Mouse (Mus musculus): ENCODE measurements around the gene Scgb2b27. TPM values are rescaled to one million over a fixed set of nuclear protein-coding genes. Genes with fewer than 3 reads are reported as not detected.
"Not testable (repeated sequence)": the region's sequence is repeated elsewhere in the genome, so short reads cannot be mapped to it uniquely, and the experiment has no call there.

Scgb2b27 gene
- total RNA-seq (2021) = not detected
- long read RNA-seq, experiment 1 = 0 reads
- long read RNA-seq, experiment 2 = 0 reads

DNA sequence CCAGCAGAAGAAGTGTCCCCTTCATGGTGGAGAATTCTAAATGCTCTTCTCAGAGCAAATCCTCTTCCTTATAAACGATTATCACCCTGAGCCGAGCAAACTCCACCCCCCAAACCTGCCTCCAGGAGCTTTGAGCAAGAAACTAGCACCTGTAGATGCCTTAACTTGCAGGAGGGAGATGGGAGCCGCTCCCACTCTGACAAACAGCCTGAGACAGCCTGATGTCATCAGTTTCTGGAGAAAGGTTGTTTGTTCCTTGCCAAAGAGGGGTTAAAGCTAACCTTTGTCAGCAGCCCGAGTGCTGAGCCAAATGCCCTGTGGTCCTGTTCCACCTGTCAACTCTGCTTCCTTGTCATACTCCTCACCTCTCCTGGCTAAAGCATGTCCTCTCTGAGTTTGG, at the start of gene Scgb2b27:
TSS of gene Scgb2b27 (minus strand) at position 101 of the 400 bp plus-strand sequence.
- DNase-seq (ENCODE audit: low spot score in 2 of 2) = no peak
- no peak for TF ChIP-seq CTCF (conservative IDR thresholded peaks at IDR 0.05)
- Histone ChIP-seq H3K27ac (no peak within 1 kb of the TSS), H3K4me3 (no peak within 1 kb of the TSS)

DNA sequence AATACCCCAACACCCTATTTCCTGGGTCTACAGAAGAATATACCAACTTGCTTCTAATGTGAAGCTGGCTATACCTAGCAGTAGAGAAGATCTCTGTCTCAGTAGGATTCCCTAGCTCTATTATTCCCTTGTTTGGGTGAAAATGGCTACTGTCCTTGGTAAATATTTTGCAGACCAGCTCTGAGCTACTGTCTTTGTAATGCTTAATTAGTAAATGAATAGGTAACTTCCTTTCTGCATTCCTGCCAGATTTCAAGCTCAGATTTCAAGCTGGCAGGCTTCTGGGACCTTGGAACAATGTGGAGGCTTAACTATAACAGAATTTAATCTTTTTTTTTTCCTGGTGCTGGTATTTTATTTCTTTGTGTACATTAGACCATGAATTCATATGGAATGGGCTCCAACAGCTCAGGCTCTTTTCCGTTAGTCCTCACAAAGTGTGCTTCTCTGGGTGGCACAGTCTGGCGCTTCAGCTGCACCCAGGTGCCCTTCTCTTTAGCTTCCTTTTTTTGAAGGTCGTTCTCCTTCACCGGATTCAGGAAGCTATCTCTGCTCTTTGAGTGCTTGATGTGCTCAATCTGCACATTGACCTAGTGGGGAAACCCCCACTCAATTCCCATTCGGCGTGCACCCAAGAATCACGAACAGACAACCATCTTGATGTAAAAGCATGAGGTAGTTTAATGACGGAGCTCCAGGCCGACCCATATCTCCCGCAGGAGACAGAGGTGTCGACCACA, 22.5 kb upstream of the Scgb2b27 start:
- DNase-seq (ENCODE audit: low spot score in 2 of 2); H3K27ac ChIP-seq; H3K4me3 ChIP-seq: not testable (repeated sequence)

DNA sequence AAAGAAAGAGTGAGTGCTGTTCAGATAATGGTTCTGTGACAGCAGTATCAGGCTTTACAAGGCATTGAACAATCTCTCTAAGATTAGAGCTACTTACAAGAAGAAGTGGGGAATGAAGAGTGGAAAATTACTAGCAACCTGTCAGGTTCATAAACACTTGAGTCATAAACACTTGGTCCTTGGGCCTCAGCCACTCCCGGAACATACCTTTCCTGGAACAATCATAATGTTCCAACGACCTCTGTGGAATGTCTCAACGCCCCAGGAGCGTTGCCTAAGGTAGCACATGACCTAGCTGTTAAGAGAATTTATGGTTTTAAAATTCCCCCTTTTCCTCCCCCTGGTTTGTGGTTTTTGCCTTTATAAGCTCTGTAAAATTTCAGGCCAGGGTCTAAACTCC, 20.8 kb upstream of the Scgb2b27 start:
- not testable (repeated sequence) for H3K4me3 ChIP-seq; DNase-seq (ENCODE audit: low spot score in 2 of 2); H3K27ac ChIP-seq

DNA sequence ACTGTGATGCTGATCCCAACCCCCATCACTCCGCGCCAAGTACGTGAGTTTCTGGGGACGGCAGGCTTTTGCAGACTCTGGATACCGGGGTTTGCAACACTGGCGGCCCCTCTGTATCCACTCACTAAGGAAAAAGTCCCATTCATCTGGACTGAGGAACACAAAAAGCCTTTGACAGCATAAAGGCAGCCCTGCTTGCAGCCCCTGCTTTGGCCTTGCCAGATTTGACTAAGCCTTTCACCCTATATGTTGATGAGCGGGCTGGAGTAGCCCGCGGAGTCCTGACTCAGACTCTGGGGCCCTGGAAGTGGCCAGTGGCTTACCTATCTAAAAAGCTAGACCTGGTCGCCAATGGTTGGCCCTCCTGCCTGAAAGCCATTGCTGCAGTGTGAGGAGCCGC, 16.3 kb upstream of the Scgb2b27 start:
- no peak for TF ChIP-seq CTCF (conservative IDR thresholded peaks at IDR 0.05)
- DNase-seq (ENCODE audit: low spot score in 2 of 2) = no peak
- Histone ChIP-seq H3K4me3 (no peak overlapping the region), H3K27ac (no peak overlapping the region)

DNA sequence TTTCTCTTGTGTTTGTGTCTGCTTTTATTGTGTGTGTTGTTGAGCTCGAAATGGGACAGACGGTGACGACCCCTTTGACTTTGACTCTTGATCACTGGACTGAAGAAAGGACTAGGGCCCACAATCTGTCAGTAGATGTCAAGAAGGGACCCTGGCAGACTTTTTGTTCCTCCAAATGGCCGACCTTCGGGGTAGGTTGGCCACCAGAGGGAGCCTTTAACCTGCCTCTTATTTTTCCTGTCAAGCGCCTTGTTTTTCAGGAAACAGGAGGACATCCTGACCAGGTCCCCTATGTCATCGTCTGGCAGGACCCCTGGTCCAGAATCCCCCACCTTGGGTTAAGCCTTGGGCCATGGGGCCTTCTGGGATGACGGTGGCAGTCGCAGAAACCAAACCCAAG, 13.5 kb upstream of the Scgb2b27 start:
- H3K4me3 ChIP-seq; DNase-seq (ENCODE audit: low spot score in 2 of 2); H3K27ac ChIP-seq: not testable (repeated sequence)

DNA sequence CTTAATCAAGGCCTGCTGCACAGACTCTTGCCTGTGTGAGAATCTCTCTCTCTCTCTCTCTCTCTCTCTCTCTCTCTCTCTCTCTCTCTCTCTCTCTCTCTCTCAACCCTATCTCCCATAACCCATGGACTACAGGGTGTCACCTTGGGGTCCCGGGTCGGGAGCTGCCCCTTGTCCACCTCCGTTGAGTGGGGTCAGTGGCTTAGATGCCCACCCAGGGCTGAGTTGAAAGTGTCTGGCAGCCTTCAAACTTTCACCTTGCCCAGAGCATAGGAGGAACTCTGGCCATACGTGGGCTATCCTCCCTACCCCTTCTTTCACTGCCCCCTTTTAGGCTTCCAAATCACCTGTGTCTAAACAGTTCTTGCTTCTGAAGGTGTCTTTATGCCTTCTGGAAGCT, 11.9 kb upstream of the Scgb2b27 start:
- TF ChIP-seq CTCF (conservative IDR thresholded peaks at IDR 0.05) = no peak
- DNase-seq (ENCODE audit: low spot score in 2 of 2) = no peak
- Histone ChIP-seq H3K27ac (no peak overlapping the region), H3K4me3 (no peak overlapping the region)

DNA sequence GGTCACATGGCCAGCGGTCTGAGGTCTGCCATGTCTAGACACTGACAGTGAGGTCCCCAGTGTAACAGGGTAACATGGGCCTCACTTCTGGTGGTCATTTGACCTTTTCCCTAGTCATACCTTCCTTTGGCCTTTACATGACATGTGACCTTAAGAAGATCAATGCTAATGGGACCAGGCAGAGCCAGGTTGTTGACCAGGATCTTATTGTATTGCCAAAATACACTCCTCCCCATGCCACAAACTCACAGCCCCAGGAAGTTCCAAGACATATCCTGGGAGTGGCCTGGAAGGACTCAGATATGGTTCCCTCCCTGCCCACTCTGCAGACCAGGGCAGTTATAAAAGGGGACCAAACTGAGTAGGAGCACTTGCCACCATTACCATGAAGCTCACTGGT, 7.4 kb upstream of the Scgb2b27 start, which contains the start of gene Scgb1b27:
TSS of gene Scgb1b27 (plus strand) at position 301 of the 400 bp plus-strand sequence.
- DNase-seq (ENCODE audit: low spot score in 2 of 2); H3K4me3 ChIP-seq; H3K27ac ChIP-seq: not testable (repeated sequence)

DNA sequence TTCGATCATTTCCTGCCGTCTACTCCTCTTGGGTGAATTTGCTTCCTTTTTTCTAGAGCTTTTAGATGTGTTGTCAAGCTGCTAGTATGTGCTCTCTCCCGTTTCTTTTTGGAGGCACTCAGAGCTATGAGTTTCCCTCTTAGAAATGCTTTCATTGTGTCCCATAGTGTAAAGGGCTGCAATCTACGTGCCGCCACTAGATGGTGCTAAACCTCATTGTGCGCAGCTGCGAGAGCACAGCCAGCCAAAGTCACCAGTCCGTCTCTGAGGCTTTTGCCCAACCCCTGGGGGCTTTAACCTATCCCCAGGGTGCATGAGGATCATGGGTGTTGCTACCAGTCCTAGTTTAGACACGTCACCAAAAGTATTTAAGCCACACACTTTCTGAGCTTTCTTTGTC, 31.5 kb downstream of the Scgb2b27 start:
- not testable (repeated sequence) for H3K4me3 ChIP-seq, H3K27ac ChIP-seq
- peak; percentile 61 for TF ChIP-seq CTCF (conservative IDR thresholded peaks at IDR 0.05)
- DNase-seq (ENCODE audit: low spot score in 2 of 2) = peak in 1 of 2 experiments; percentile 11

Other genes starting within 250 kb of the Scgb2b27 start
- not detected for gene Scgb2b26, start 68.9 kb downstream of the Scgb2b27 start, total RNA-seq (2021)
- not detected for gene Scgb1b27, start 7.5 kb upstream of the Scgb2b27 start, total RNA-seq (2021)
- not detected for gene Scgb1b30, start 81.5 kb upstream of the Scgb2b27 start, total RNA-seq (2021)
- 10 to 100 TPM; 11.7 to 12.3 TPM for gene Wtip, start 119.3 kb upstream of the Scgb2b27 start, total RNA-seq (2021)
- gene Uba2, start 155.7 kb upstream of the Scgb2b27 start, total RNA-seq (2021) = 10 to 100 TPM; 85.7 to 92.9 TPM
- 10 to 100 TPM; 24.5 to 26.8 TPM for gene Pdcd2l, start 182.7 kb upstream of the Scgb2b27 start, total RNA-seq (2021)
- 100 to 1,000 TPM; 773 TPM for gene Gpi1, start 216.4 kb upstream of the Scgb2b27 start, total RNA-seq (2021)
- gene Gm6096, start 237.1 kb upstream of the Scgb2b27 start, total RNA-seq (2021) = not detected

Data from layer of hippocampus, adult 2 months (tissue).